Mouse (Mus musculus) lung, postnatal 0 days (tissue): Measurements from ENCODE around the gene Tmem41b.

Experiments
- CTCF ChIP-seq: IDR thresholded peaks from 2 replicates; pipeline ENCODE4 v1.5.1; 2016; ENCODE audit warnings: antibody characterized with exemption, mild to moderate bottlenecking
- EP300 ChIP-seq: IDR thresholded peaks from 2 replicates; pipeline ENCODE4 v1.6.1; 2016; ENCODE audit warnings: antibody characterized with exemption, mild to moderate bottlenecking, control low read depth

GRCm38 (mm10) chr7:109965658-109966057 is 21.1 kb downstream of the Tmem41b start:
- TF ChIP-seq CTCF (peak; percentile 32), EP300 (no peak)
